Mouse (Mus musculus) spleen, adult 2 months (tissue): ENCODE measurements around the gene Acta1. TPM values are rescaled to one million over a fixed set of nuclear protein-coding genes. Genes with fewer than 3 reads are reported as not detected.

Experiments used
- DNase-seq, 2 experiments: peaks; one replicate each; pipeline versions ENCODE4 v3.0.0 to v3.0.0-alpha.2; 2012 to 2021; ENCODE audit warnings: low spot score in 2 of 2, low read depth in 1 of 2
- H3K27ac ChIP-seq: fragments of 200-500 bp; 2 replicates; pipeline ENCODE4 v1.5.1; 2012; ENCODE audit warnings: low read length, inconsistent platforms; ENCODE audit not compliant: insufficient read depth
- H3K27me3 ChIP-seq: fragments of 200-500 bp; 2 replicates; pipeline ENCODE4 v1.6.1; 2012; ENCODE audit warnings: mild to moderate bottlenecking, moderate library complexity, low read length, inconsistent platforms; ENCODE audit not compliant: control insufficient read depth, insufficient read depth
- H3K36me3 ChIP-seq: fragments of 200-500 bp; 2 replicates; pipeline ENCODE4 v1.6.1; 2012; ENCODE audit warnings: mild to moderate bottlenecking, low read length, inconsistent platforms; ENCODE audit not compliant: control insufficient read depth, insufficient read depth
- H3K4me1 ChIP-seq: fragments of 200-500 bp; 2 replicates; pipeline ENCODE4 v1.6.1; 2011; ENCODE audit warnings: inconsistent platforms; ENCODE audit not compliant: control insufficient read depth, insufficient read depth, insufficient read length
- H3K4me3 ChIP-seq: fragments of 200-500 bp; 2 replicates; pipeline ENCODE4 v1.5.1; 2011; ENCODE audit warnings: mild to moderate bottlenecking, inconsistent platforms; ENCODE audit not compliant: insufficient read depth, insufficient read length; ENCODE audit errors: extremely low read depth
- CTCF ChIP-seq: fragments of 200-500 bp; IDR thresholded peaks from 2 replicates; pipeline ENCODE4 v1.5.1; 2011; ENCODE audit warnings: mild to moderate bottlenecking, inconsistent platforms; ENCODE audit not compliant: insufficient read depth, insufficient read length, insufficient replicate concordance; ENCODE audit errors: extremely low read depth
- POLR2A ChIP-seq: fragments of 200-500 bp; IDR thresholded peaks from 2 replicates; pipeline ENCODE4 v1.6.1; 2011; ENCODE audit warnings: low read depth, low read length, inconsistent platforms
- WGBS: fragments of 180-500 bp; shearing (Covaris S2); methylation state at CpG from one replicate; pipeline ENCODE4 v1.1.7; 2018; 5-methylcytosine and 5-hydroxymethylcytosine counted together
- polyA plus RNA-seq: library from polyadenylated mRNA; depleted of rRNA; stranded (reverse); fragments of >200 nt; gene quantifications from 2 replicates; pipeline ENCODE4 v1.2.3, GENCODE M21; 2012

The Acta1 gene
- polyA plus RNA-seq, 1 experiment, result 0.98 TPM

DNA sequence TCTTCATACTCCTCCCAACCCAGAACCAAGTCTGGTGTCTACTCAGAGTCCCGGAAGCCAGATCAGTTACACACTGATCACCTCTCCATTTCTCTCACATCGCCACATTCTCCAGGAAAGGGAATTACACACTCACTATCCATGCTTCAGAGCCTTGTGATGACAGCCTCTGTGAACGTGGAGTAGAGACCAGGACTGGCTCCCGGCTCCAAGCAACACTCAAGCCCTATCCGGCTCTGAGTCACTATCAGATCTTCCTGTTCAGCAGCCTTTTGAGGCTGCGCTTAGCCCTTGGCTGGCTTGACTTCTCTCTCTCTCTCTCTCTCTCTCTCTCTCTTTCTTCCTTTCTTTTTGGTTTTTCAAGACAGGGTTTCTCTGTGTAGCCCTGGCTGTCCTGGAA, 21.2 kb downstream of the Acta1 start:
- no peak for TF ChIP-seq CTCF
- TF ChIP-seq POLR2A, result no peak
- 77% methylated on average over 6 of the region's 6 CpGs for WGBS
- Histone ChIP-seq H3K4me3 (no peak overlapping the region), H3K4me1 (no peaks in the 10 kb centered on the region), H3K27ac (no peak overlapping the region), H3K27me3 (no peaks in the 10 kb centered on the region), H3K36me3 (no peaks in the 10 kb centered on the region)
- DNase-seq, result no peak

DNA sequence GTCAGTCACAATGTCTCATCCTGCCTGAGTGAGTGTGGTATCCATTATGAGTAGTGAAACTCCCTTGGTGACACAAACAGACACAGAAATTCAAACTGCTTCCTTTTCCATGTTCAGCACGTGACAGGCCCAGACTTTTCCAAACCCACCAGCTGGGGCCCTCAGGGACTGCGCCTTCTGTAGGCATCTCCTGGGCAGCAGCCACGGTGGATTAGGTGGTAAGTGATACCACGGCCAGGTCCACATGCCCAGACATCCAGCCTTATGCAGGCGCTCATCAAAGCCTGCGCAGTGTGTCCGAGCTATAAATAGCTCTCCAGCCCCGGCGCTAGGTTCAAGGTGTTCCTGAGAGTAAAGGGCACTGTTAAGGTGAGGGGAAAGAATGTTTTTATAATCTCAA, 22.5 kb downstream of the Acta1 start:
- H3K36me3 ChIP-seq, result no peaks in the 10 kb centered on the region
- H3K4me1 ChIP-seq, result no peaks in the 10 kb centered on the region
- H3K4me3 ChIP-seq, result no peak overlapping the region
- no peak for TF ChIP-seq CTCF
- no peak for TF ChIP-seq POLR2A
- no peak overlapping the region for H3K27ac ChIP-seq
- no peak for DNase-seq
- 85% methylated on average over 9 of the region's 9 CpGs for WGBS
- H3K27me3 ChIP-seq, result no peaks in the 10 kb centered on the region

DNA sequence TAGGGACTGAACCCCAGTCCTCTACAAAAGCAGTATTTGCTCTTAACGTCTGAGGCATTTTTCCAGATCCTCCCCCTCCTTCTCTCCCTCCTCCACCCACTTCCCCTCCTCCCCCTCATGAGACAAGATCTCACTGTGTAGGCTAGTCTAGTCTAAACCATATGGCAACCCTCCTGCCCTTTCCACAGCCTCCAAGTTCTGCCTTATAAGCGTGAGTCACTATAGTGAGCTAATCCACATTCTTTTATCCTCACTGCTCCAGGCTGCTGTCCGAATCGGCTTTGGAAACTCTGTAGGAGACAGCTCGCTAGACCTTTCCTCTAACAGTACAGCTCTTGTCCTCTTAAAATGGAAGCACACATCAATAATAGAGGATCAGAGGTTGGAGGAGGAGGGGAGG, 27.6 kb downstream of the Acta1 start:
- Histone ChIP-seq H3K4me3 (no peak overlapping the region), H3K27me3 (no peaks in the 10 kb centered on the region), H3K4me1 (no peaks in the 10 kb centered on the region), H3K27ac (no peak overlapping the region), H3K36me3 (no peaks in the 10 kb centered on the region)
- DNase-seq, result no peak
- WGBS, result 64% methylated on average over 5 of the region's 5 CpGs
- no peak for TF ChIP-seq POLR2A
- TF ChIP-seq CTCF, result no peak

DNA sequence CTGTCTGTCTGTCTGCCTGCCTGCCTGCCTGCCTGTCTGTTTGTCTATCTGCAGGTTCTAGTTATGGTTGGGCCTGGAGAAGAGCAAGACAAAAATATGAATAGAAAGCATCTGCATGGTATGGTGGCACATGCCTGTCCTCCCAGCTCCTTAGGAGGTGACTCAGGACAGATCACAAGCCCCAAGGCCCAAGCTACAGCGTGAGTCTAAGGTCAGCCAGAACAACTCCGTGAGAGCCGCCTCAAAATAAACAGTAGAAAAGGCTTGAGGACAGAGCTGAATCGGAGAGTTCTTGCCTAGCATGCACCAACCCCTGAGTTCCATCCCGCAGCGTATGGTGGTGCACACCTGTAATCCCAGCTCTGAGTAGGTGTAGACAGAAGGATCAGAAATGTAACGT, 28.8 kb downstream of the Acta1 start:
- TF ChIP-seq POLR2A (no peak), CTCF (no peak)
- H3K4me1 ChIP-seq, result no peaks in the 10 kb centered on the region
- H3K27ac ChIP-seq, result no peak overlapping the region
- H3K36me3 ChIP-seq, result no peaks in the 10 kb centered on the region
- H3K4me3 ChIP-seq, result no peak overlapping the region
- WGBS, result 84% methylated on average over 7 of the region's 7 CpGs
- no peak for DNase-seq
- no peaks in the 10 kb centered on the region for H3K27me3 ChIP-seq

DNA sequence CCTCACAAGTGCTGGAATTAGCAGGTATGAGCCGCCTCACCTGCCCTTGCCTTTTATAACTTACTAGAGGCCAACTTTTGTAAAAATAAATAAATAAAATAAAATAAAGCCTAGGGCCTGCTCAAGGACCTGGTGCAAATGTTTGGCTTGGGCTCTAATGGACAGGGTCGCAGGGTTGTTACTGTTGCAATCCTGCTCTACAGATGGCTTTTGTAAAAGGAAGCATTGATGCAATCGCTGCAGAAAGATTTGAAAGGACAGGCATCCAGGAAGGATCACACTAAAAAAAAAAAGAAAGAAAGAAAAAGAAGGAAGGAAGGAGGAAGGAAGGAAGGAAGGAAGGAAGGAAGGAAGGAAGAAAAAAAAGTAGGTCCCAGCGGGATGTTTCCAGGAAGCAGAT, 34.2 kb downstream of the Acta1 start:
- Histone ChIP-seq H3K4me1 (peaks cover 5% of the 10 kb centered on the region), H3K4me3 (no peak overlapping the region), H3K27ac (no peak overlapping the region), H3K36me3 (no peaks in the 10 kb centered on the region), H3K27me3 (no peaks in the 10 kb centered on the region)
- WGBS, result 71% methylated on average over 4 of the region's 4 CpGs
- TF ChIP-seq CTCF (no peak), POLR2A (no peak)
- DNase-seq, result no peak

DNA sequence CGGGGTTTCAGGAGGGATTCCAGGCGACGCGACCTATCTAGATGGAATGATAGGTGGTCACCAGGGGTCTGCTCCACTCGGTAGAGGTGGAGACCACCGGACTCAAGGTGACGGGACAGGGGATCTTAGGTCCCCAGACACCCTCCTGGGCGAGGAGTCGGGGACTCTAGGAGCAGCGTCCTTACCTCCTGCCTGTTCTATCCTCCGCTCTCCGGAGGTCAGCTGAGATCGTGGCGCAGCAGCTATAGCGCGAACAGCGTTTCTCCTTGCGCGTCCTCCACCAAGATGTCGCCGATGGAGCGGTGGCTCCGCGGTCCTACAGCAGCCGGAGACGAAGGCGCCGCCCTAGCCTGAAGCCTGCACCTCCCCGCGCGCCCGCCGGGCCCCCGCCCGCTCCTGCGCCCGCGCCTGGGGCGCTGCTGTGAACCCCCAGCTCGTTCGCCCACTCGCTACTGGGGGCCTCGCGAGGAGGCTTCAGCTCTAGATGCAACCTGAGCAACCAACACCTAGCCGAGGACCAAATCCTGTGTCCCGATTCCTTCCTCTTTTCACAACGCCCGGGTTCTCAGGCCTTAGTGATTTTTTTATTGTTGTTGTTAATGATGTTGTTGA, 34.8 kb downstream of the Acta1 start, which contains the start of gene Ccsap:
Ccsap (minus strand) TSS at position 562 of the 612 bp plus-strand sequence.
- no peaks in the 10 kb centered on the region for H3K27me3 ChIP-seq
- WGBS, result 2% methylated on average over 48 of the region's 48 CpGs
- no peak for TF ChIP-seq POLR2A
- TF ChIP-seq CTCF, result no peak
- peak within 1 kb of the TSS; percentile 56; the same call in 1 of the 2 replicates for H3K27ac ChIP-seq
- H3K4me1 ChIP-seq, result peaks cover 5% of the 10 kb centered on the region
- H3K36me3 ChIP-seq, result no peaks in the 10 kb centered on the region
- H3K4me3 ChIP-seq, result peak within 1 kb of the TSS; percentile 78
- peak in 1 of 2 experiments; percentile 33 for DNase-seq

DNA sequence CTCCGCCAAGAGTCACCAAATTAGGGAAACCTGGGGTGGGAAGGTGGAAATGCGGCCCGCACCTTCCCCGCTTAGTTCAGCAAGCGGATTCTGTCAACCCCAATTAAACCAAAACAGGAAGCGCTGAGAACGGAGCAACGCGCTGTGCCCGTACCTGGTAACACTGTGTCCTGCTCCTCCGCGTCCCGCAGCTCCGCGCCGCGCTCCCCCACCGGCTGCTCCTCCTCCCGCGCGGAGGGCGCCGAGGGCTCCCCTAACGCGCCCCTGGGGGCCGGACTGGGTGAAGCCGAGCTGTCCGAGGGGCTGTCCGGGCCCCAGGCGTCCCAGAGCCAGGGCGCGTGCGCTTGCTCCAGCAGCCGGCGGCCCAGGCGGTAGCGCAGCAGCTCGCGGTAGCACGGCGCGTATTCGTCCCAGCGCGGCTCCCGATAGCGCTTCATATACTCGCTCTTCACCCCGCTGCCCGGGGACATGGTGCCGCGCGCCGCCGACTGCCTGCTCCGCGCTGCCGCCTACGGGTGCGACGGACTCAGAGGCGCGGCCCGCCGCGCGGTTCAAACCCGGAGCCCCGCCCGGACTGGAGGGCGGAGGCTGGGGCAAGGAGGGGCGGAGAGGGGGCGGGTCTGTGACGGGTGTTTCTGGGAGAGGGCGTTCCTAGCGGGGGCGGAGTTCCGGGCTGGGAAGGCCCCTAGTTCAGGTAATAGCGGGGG, 35.5 kb downstream of the Acta1 start:
- no peaks in the 10 kb centered on the region for H3K27me3 ChIP-seq

More for the DNA sequence above, 35.5 kb downstream of the Acta1 start:
- TF ChIP-seq POLR2A, result no peak
- TF ChIP-seq CTCF, result no peak
- WGBS, result under 1% methylated on average over 74 of the region's 79 CpGs
- no peaks in the 10 kb centered on the region for H3K36me3 ChIP-seq
- peak overlapping the region; percentile 24; the same call in 1 of the 2 replicates for H3K27ac ChIP-seq
- peak overlapping the region; percentile 78 for H3K4me3 ChIP-seq
- peak; percentile 82 to 91 for DNase-seq
- peaks cover 5% of the 10 kb centered on the region for H3K4me1 ChIP-seq
